Mouse (Mus musculus) heart, postnatal 25 days (tissue): ENCODE data around the gene Gnaz. TPM values are rescaled to one million over a fixed set of nuclear protein-coding genes. Genes with fewer than 3 reads are reported as not detected.

ENCODE experiments used
- DNase-seq: peaks from one replicate; pipeline ENCODE4 v3.0.0; 2022; ENCODE audit warnings: low spot score
- intact Hi-C: fragments of 180-260 bp; cut with DNase I; formaldehyde crosslinking; loops from one replicate; pipeline ENCODE4 v1.15.1; 2025
- total RNA-seq, 2 experiments: library from RNA; stranded (reverse); gene quantifications; 2 replicates each; pipeline ENCODE4 v1.2.3; 2021

Gnaz gene
- total RNA-seq, 2 experiments from 2014 or later = 0.67 to 0.68 TPM

- intact Hi-C loops = no loop called here
- no peak for DNase-seq
These were observed 14.0 kb upstream of the Gnaz start for GRCm38 (mm10) chr10:74952830-74953443.

- no peak for DNase-seq
- intact Hi-C loops = no loop called here
These were observed 2.6 kb upstream of the Gnaz start for GRCm38 (mm10) chr10:74964380-74964779.

- intact Hi-C loops = no loop called here
- no peak for DNase-seq
These were observed 782 bp downstream of the Gnaz start for GRCm38 (mm10) chr10:74967651-74968267.

DNA sequence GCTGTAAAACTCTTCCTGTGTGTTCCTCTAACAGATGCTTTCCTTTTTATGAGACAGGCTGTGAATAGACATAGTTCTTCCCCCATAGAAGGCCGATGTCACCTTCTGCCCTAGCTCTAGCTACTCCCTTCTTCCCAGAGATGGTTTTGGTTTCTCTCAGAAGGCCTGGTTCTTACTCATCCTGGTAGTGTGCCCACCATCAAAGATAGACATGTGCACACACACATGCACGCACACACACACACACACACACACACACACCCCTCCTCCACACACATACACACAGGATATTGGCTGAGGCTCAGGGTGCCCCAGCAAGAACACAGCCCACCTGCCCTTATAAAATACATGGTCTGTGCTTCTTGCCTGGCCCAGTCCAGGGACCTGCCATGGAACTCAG, 2.3 kb downstream of the Gnaz start:
- DNase-seq = no peak
- intact Hi-C loops = no loop called here

DNA sequence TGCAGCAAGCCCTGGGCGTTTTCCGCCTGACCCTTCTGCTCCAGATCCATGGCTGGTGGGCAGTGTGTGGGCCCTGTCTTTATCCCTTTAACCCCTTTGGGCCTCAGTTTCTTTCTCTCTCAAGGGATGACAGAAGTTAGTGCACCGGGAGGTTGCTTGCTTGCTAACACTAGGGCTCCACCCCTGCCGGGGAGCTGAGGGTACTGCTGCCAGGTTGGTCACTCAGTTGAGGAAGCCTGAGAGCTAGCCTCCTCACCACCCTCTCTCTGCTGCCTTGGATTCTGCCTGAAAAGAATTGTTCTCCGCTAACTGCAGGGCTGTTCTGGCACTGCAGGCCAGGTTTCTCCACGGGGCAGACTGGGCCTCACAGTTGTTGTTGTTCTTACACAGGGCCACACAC, 6.0 kb downstream of the Gnaz start:
- DNase-seq = no peak
- intact Hi-C loops = no loop called here

DNA sequence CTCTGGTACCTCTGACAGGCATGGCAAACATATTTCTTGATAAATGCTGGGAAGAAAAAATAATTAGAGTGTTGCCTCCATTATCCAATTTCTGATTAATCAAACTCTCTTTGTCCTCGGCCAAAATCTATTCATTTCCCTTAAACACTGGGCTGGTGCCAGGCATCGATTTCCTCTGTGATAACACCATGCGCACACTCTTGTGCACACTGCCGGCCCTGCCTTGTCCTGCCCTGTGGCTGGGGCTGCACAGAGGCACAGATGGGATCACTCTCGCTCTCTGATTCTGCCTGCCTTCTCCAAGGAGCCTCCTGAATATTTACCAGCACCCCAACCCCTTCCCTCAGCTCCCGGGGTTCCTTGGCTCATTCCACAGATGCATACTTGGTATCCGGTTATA, 8.6 kb downstream of the Gnaz start:
- intact Hi-C loops = no loop called here

GRCm38 (mm10) chr10:74976429-74976828, 9.5 kb downstream of the Gnaz start:
- intact Hi-C loops = no loop called here
- no peak for DNase-seq

More for the DNA sequence above, 8.6 kb downstream of the Gnaz start:
- no peak for DNase-seq

DNA sequence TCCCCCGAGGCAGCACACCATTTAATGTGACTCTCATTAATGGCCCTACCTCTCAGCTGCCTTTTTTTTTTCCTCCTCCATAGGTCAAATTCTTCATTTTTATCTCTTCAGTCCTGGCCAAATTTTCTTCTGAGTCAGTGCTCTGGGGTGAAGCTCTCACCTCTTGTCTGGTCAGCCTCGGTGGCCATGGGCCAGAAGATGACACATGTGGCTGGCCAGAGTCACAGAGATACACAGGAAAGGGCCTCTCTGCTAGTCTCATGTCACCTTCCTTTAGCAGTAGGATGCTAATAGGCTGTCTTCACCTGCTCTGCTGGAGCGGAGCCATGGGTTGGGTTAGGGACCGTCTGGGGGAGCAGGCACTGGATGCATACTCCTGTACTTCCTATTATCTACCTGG, 11.1 kb downstream of the Gnaz start:
- no peak for DNase-seq
- intact Hi-C loops = no loop called here

DNA sequence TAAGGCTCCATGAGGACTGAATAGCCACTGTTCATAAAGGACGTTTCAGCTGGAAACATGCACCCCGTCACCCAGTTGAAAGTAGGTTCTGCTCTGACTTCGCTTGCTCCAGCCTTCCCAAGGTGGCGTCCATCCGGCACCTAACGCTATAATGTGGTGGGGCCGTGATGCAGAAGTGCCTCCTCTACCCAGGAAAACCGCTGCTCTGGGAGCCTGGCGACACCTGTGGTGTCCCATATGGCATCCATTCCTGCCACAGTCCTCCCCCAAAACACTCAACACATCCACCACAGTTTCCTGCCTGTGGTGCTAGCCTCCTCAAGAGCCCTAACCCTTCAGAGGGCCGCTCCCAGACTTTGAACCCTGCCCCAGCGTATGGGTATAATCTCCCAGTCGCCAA, 14.2 kb downstream of the Gnaz start:
- no peak for DNase-seq
- intact Hi-C loops = no loop called here

DNA sequence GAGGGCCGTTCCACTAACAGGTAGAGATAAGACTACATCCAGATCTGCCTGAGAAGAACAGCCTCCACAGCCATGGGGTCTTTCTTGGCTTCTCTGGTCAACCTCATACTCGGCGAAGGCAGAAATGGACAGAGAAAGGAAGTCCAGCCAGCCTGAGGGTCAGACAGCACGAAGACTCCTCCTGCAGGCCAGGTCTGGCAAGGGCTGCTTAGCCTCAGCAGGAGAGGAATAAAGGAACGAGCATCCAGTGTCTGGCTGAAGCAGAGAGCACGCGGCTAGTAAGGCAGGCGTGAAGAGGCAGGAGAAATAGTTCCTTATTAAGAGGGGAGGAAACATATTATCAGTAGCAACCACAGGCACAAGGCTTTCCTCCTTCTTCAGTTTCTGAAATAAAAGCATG, 16.2 kb downstream of the Gnaz start:
- DNase-seq = no peak
- intact Hi-C loops = no loop called here

DNA sequence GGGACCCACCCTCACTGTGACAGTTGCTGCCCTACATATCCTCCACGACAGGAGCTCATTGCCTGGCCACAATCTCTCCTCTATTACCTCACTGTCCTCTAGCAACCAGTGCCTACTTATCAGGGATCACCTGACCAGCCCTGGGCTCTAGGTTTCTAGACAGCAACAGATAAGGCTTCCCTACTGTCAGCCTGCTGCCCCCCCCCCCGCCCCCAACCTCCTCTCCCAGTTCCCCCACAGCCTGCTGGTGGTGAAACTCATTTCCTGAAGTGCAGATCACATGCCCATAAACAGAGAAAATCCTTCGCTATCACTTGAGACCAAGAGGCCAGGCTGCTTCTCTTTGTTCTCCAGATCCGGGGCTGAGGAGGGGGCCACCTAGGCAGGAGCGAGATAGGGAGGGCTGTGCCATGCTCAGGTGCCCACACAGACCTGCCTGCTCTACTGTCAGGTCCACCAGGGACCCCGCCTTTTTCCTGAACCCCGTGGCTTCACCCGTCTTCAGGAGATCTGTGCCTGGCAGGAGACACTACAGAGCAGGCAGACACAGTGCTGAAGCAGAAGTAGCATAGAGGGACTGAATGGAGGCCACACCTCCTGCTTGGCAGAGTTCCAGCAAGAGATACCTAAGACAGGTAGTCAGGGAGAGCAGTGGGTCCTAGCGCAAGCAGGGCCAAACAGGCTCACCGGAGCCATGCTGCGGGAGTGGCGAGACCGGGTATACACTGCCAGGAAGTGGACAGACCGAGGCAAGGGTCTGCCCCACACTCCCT, 20.9 kb downstream of the Gnaz start:
- intact Hi-C loops = no loop called here
- no peak for DNase-seq

- intact Hi-C loops = no loop called here
- DNase-seq = no peak
These were observed 22.8 kb downstream of the Gnaz start for GRCm38 (mm10) chr10:74989814-74990213.

GRCm38 (mm10) chr10:74990584-74991322, 23.8 kb downstream of the Gnaz start:
- DNase-seq = no peak
- intact Hi-C loops = no loop called here

DNA sequence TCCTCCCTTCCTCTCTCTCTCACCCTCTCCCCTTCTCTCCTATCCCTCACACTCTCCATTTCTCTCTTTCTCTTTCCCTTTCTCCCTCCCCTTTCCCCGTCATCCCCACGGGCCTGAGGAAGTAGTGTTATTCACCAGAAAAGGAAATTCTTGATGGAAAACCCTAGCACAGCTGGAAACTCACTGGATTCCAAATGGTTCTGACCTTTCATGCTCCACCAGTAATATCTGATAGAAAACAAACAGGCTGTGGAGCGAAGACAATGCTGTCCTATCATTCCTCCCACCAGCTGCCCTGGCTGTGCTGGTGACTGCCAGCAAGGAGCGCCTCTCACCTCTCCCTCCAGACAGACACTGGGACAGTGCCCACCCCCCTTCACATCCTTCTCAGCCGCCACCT, 27.9 kb downstream of the Gnaz start:
- intact Hi-C loops = no loop called here
- no peak for DNase-seq

DNA sequence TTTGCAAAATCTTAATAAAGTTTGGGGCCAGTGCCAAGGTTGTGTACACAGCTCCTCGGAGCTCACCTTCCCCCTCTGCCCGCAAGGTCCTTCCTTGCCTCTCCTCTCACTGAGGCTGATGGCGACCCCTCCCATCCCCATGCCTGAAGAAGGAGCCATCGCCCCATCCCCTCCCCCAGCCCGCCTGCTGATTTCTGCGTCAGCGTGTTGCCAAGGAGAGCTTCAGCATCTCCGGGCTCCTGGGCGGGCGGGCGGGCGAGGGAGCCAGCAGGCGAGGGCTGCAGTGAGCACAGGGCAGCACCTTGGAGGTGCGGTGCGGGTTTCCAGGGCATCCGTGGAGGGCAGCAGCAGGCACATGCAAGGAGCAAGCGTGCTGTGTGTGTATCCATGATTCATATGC, 28.4 kb downstream of the Gnaz start:
- intact Hi-C loops = no loop called here
- no peak for DNase-seq

DNA sequence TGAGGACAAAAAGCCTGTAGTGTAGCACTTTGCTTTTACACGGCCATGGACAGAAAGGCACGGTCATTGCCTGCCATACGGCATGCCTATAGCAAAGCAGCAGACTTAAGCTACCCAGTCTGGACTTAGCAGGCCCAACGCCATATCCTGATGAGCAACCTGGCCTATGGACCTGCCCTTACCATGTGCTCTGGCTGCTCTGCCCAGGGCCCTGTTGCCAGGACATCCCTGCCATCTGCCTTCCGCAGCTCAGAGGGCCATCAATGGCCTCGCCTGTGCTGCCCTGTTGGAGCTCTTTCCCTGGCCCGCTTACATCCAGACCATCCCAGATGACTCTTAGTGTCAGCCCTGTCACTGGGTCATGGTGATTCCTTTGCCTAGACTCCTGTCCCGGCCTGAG, 34.4 kb downstream of the Gnaz start:
- intact Hi-C loops = no loop called here
- no peak for DNase-seq

DNA sequence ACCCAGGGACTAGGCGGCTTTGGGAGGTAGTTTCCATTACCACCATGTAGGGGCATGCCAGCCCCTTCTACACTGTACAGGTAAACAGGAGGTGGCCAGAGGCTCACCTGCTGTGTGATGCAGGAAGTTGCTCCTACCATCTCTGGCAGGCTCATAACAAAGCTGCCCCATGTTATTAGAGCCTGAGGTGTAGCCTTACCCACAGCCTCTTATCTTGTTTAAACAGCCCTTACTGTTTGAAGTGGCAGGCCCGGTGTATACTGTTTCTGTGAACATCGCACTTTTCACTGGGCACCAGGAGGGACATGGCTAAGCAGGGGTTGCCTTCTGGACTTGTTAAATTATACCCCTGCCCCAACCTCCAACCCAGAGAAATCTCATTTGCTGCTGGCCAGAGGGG, 37.1 kb downstream of the Gnaz start:
- intact Hi-C loops = no loop called here
- no peak for DNase-seq

- intact Hi-C loops = no loop called here
- no peak for DNase-seq
These were observed 40.1 kb downstream of the Gnaz start for GRCm38 (mm10) chr10:75006889-75007662.

DNA sequence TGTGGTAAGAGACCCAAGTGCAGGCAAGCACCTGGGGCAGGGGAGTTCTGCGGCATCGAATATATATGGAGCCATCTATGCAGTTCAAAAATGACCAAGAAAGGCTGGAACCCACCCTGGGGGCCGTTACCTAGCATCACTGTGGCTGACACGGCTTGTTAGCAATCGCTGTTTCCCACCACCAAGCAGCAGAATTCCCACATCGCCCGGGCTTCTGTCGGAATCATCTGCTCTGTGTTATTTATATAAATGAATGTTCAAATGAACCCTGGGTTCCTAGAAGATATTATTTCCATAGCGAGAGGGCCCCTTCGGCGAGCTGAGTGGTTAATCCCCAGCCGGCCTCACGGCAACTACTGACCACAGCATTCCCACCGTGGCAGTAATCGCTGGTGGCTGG, 43.7 kb downstream of the Gnaz start:
- no peak for DNase-seq
- intact Hi-C loops = no loop called here

- no peak for DNase-seq
- intact Hi-C loops = no loop called here
These were observed 48.5 kb downstream of the Gnaz start for GRCm38 (mm10) chr10:75015465-75015864.
